Mouse (Mus musculus) midbrain, embryonic 16.5 days (tissue): ENCODE data around the gene Spag6. TPM values are rescaled to one million over a fixed set of nuclear protein-coding genes. Genes with fewer than 3 reads are reported as not detected.

Source experiments
- ATAC-seq: fragments of 200-750 bp; cut with Nextera tagmentation; 2 replicates; pipeline ENCODE4 v1.8.0; 2017; ENCODE audit warnings: moderate TSS enrichment
- H3K27ac ChIP-seq: fragments of 300-500 bp; sonication (generic); 2 replicates; pipeline ENCODE4 v1.5.1; 2014; ENCODE audit warnings: mild to moderate bottlenecking, low read length, mixed read lengths
- H3K27me3 ChIP-seq: fragments of 300-500 bp; sonication (generic); 2 replicates; pipeline ENCODE4 v1.6.1; 2014; ENCODE audit warnings: low read depth, low read length, mixed read lengths; ENCODE audit not compliant: control insufficient read depth, insufficient read depth
- H3K36me3 ChIP-seq: fragments of 300-500 bp; sonication (generic); 2 replicates; pipeline ENCODE4 v1.6.1; 2014; ENCODE audit warnings: mild to moderate bottlenecking, low read length, moderate library complexity, mixed read lengths; ENCODE audit not compliant: control insufficient read depth, insufficient read depth
- H3K4me1 ChIP-seq: fragments of 300-500 bp; sonication (generic); 2 replicates; pipeline ENCODE4 v1.6.1; 2014; ENCODE audit warnings: mild to moderate bottlenecking, low read length, mixed read lengths; ENCODE audit not compliant: control insufficient read depth, insufficient read depth
- H3K4me2 ChIP-seq: fragments of 300-500 bp; sonication (generic); 2 replicates; pipeline ENCODE4 v1.6.1; 2014; ENCODE audit warnings: mild to moderate bottlenecking, low read length, mixed read lengths
- H3K4me3 ChIP-seq: fragments of 300-500 bp; sonication (generic); 2 replicates; pipeline ENCODE4 v1.5.1; 2014; ENCODE audit warnings: low read depth, mild to moderate bottlenecking, low read length, moderate library complexity, mixed read lengths
- H3K9ac ChIP-seq: fragments of 300-500 bp; sonication (generic); 2 replicates; pipeline ENCODE4 v1.6.1; 2014; ENCODE audit warnings: low read depth, low read length, mixed read lengths
- H3K9me3 ChIP-seq: fragments of 300-500 bp; sonication (generic); replicated peaks from 2 replicates; pipeline ENCODE4 v1.6.1; 2014; ENCODE audit warnings: mild to moderate bottlenecking, low read length, mixed read lengths; ENCODE audit not compliant: control insufficient read depth, poor library complexity, severe bottlenecking
- WGBS: fragments of 180-500 bp; shearing (Covaris S2); extraction: QIAGEN DNeasy Blood & Tissue Kit; methylation state at CpG from one replicate; pipeline ENCODE4 v1.1.7; 2014; 5-methylcytosine and 5-hydroxymethylcytosine counted together
- polyA plus RNA-seq: library from polyadenylated mRNA; unstranded; fragments of >200 nt; fragmentation: Nextera tagmentation; extraction: Ambion mirVana; gene quantifications from 2 replicates; pipeline ENCODE4 v1.2.1, GENCODE M21; 2015

The Spag6 gene
- polyA plus RNA-seq, 1 experiment from 2014 or later: 0.10 TPM

DNA sequence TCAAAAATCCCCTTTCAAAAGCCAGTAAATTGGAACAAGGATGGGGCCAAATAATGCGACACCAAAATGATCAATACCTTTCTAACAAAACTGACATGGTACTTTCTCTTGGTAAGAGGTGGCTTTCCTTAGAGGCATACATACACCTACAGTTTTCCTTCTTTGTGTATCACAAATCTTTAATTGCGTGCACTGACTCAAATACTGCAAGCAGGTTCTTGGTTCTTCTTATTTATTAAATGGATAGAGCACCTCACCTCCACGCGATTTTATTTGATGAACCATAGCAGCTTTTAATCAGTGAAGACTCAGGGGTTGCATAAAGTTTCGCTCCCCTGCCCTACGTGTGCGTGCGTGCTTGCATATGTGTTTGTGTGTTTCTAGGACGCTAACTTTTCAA lies 3.1 kb upstream of the Spag6 start:
- H3K4me2 ChIP-seq: no peak overlapping the region
- H3K9me3 ChIP-seq: no peaks in the 10 kb centered on the region

GRCm38 (mm10) chr2:18692031-18692430 lies 1.8 kb upstream of the Spag6 start:
- H3K4me3 ChIP-seq: no peak overlapping the region
- no peak for ATAC-seq
- no peaks in the 10 kb centered on the region for H3K36me3 ChIP-seq
- H3K4me2 ChIP-seq: no peak overlapping the region
- H3K27ac ChIP-seq: no peak overlapping the region
- H3K9ac ChIP-seq: no peak overlapping the region
- peaks cover 20% of the 10 kb centered on the region for H3K4me1 ChIP-seq
- peaks cover 20% of the 10 kb centered on the region for H3K27me3 ChIP-seq
- H3K9me3 ChIP-seq: no peaks in the 10 kb centered on the region

More for the DNA sequence above, 3.1 kb upstream of the Spag6 start:
- H3K27ac ChIP-seq: no peak overlapping the region
- WGBS: 0% methylated on average over 9 of the region's 9 CpGs
- H3K27me3 ChIP-seq: peaks cover 30% of the 10 kb centered on the region
- H3K4me3 ChIP-seq: no peak overlapping the region; the same call in 1 of the 2 replicates
- peaks cover 20% of the 10 kb centered on the region for H3K4me1 ChIP-seq
- no peaks in the 10 kb centered on the region for H3K36me3 ChIP-seq
- no peak for ATAC-seq
- H3K9ac ChIP-seq: no peak overlapping the region

DNA sequence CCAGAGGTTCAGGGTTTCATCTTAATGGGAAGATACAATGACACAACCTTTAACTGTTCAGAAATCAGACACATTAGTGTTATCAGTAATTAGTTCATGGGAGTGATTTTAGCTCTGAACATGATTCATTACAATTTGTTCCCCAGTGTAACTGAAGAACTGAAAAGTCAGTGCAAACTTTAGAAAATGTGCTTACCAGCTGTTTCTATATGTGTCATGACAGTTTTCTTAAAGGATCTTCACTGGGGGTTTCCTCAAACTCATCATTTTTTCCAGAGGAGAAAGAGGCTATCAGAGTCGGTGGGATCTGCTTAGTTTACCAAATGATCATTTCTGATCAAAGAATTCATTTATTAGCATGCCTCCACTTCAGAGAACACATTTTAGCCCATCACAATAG lies 1.3 kb upstream of the Spag6 start:
- 4% methylated on average over 1 of the region's 1 CpGs for WGBS
- Histone ChIP-seq H3K4me1 (peaks cover 20% of the 10 kb centered on the region), H3K27ac (no peak overlapping the region), H3K36me3 (no peaks in the 10 kb centered on the region), H3K4me2 (no peak overlapping the region), H3K9me3 (no peaks in the 10 kb centered on the region), H3K4me3 (no peak overlapping the region), H3K27me3 (peaks cover 15% of the 10 kb centered on the region), H3K9ac (no peak overlapping the region)
- no peak for ATAC-seq

DNA sequence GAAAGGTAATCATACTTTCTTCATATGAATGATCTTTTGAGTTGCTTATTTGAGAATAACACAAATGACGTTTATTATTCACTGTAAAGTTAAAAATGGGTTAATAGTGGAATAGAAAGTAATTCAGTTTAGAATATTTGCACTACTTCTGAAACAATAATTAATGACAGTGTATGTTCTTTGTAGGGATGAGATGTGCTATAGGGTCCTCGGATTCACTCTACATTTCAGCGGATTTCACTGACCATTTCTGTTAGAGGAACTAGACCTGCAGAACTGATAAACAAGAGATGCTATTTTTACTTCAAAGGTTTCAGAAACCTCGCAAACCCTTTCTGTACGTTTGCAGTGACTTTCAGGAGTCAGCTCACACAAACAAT lies 351 bp upstream of the Spag6 start:
- Histone ChIP-seq H3K27me3 (peaks cover 14% of the 10 kb centered on the region), H3K9ac (no peak overlapping the region), H3K4me3 (peak overlapping the region; percentile 44), H3K4me2 (peak overlapping the region; percentile 56), H3K36me3 (no peaks in the 10 kb centered on the region), H3K9me3 (no peaks in the 10 kb centered on the region), H3K27ac (no peak overlapping the region), H3K4me1 (peaks cover 20% of the 10 kb centered on the region)
- no peak for ATAC-seq
- under 1% methylated on average over 5 of the region's 5 CpGs for WGBS

- peak; percentile 15; the same call in 1 of the 2 replicates for ATAC-seq
- H3K36me3 ChIP-seq: no peaks in the 10 kb centered on the region
- no peaks in the 10 kb centered on the region for H3K9me3 ChIP-seq
- peaks cover 17% of the 10 kb centered on the region for H3K27me3 ChIP-seq
- no peak overlapping the region for H3K27ac ChIP-seq
- WGBS: 0% methylated on average over 19 of the region's 20 CpGs
- peaks cover 14% of the 10 kb centered on the region for H3K4me1 ChIP-seq
- H3K4me3 ChIP-seq: peak overlapping the region; percentile 44
- peak overlapping the region; percentile 56 for H3K4me2 ChIP-seq
- H3K9ac ChIP-seq: peak overlapping the region; percentile 53; the same call in 1 of the 2 replicates
These were observed 749 bp downstream of the Spag6 start for GRCm38 (mm10) chr2:18694611-18694950.

DNA sequence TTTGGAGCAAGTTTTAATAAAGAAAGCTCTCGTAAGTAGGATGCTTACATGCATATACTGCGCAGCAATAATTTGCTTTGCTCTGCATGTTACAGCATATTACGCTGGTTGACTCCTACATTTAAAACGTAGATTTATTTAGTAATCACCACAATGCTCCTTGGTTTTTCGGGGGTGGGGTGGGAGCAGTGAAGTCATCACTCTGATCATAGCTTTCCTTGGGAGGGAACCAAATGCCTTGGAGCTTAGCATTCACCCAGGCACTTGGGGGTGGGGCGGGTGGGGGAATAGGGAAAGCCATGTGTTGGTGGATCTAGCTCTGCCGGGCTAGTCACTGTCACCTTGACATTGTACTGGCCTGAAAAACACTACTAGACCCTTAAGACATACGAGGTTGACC lies 1.3 kb downstream of the Spag6 start:
- WGBS: 2% methylated on average over 8 of the region's 8 CpGs

GRCm38 (mm10) chr2:18695629-18696150 lies 1.9 kb downstream of the Spag6 start:
- ATAC-seq: no peak
- H3K36me3 ChIP-seq: no peaks in the 10 kb centered on the region
- H3K4me1 ChIP-seq: peaks cover 5% of the 10 kb centered on the region; the same call in 1 of the 2 replicates
- no peak overlapping the region for H3K9ac ChIP-seq
- 4% methylated on average over 7 of the region's 7 CpGs for WGBS
- no peaks in the 10 kb centered on the region for H3K9me3 ChIP-seq
- no peak overlapping the region for H3K4me3 ChIP-seq
- H3K4me2 ChIP-seq: no peak overlapping the region
- no peak overlapping the region for H3K27ac ChIP-seq
- H3K27me3 ChIP-seq: peaks cover 21% of the 10 kb centered on the region

More for the DNA sequence above, 1.3 kb downstream of the Spag6 start:
- Histone ChIP-seq H3K4me1 (peaks cover 9% of the 10 kb centered on the region), H3K9ac (no peak overlapping the region), H3K9me3 (no peaks in the 10 kb centered on the region), H3K27ac (no peak overlapping the region), H3K4me2 (no peak overlapping the region), H3K4me3 (no peak overlapping the region), H3K27me3 (peaks cover 19% of the 10 kb centered on the region), H3K36me3 (no peaks in the 10 kb centered on the region)
- ATAC-seq: no peak

- ATAC-seq: no peak
- Histone ChIP-seq H3K4me3 (no peak overlapping the region), H3K9ac (no peak overlapping the region), H3K4me2 (no peak overlapping the region), H3K9me3 (no peaks in the 10 kb centered on the region), H3K27ac (no peak overlapping the region), H3K27me3 (peaks cover 23% of the 10 kb centered on the region), H3K36me3 (no peaks in the 10 kb centered on the region), H3K4me1 (peaks cover 5% of the 10 kb centered on the region; the same call in 1 of the 2 replicates)
- 8% methylated on average over 4 of the region's 4 CpGs for WGBS
These were observed 3.9 kb downstream of the Spag6 start for GRCm38 (mm10) chr2:18697591-18698244.

DNA sequence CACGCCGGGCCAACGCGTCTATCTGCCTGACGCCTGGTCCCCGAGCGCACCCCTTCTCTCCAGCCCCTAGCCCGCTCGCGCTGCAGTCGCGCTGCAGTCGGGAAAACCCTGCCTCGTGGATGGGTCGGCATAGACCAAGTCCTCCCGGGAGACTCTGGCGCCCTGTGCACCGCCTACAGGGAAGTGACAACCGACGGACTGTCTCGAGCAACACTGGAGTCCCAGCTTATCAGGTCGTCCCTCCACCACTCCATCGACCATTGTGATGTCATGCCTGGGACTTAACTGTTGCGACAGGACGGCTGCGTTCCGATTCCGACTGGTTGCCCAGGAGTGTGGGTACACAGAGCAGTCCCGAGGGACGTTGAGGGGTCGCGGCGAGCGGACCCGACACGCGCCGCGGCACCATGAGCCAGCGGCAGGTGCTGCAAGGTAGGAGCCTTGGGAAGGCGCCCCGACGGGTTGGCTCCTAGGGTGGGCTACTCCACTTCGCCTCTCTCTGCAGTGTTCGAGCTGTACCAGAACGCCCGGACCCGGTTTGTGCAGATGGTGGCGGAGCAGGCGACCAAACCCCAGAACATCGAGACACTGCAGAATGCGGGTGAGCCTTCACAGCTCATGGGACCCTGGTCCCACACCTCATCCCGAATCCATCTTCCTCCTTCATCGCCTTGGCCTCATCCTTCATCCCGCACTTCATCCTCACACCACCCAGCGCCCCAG lies 5.0 kb downstream of the Spag6 start:
- ATAC-seq: peak; percentile 18; the same call in 1 of the 2 replicates

More for the DNA sequence above, 5.0 kb downstream of the Spag6 start:
- Histone ChIP-seq H3K27ac (no peak overlapping the region), H3K36me3 (no peaks in the 10 kb centered on the region), H3K4me2 (no peak overlapping the region), H3K9me3 (no peaks in the 10 kb centered on the region), H3K4me1 (peaks cover 5% of the 10 kb centered on the region; the same call in 1 of the 2 replicates), H3K9ac (no peak overlapping the region), H3K27me3 (peaks cover 23% of the 10 kb centered on the region), H3K4me3 (no peak overlapping the region)
- under 1% methylated on average over 56 of the region's 56 CpGs for WGBS
